Mouse (Mus musculus) limb, embryonic 14.5 days (tissue): ENCODE results near the gene Zfp655. TPM values are rescaled to one million over a fixed set of nuclear protein-coding genes. Genes with fewer than 3 reads are reported as not detected.
A peak's percentile ranks its signal among the peaks of the same experiment; 100 is the strongest.
"Not testable (repeated sequence)": the region's sequence is repeated elsewhere in the genome, so short reads cannot be mapped to it uniquely, and the experiment has no call there.

ENCODE experiments used
- ATAC-seq: fragments of 200-750 bp; cut with Nextera tagmentation; 2 replicates; pipeline ENCODE4 v1.8.0; 2017; ENCODE audit warnings: low read depth, moderate number of reproducible peaks, moderate TSS enrichment; ENCODE audit not compliant: low FRiP score
- DNase-seq: peaks from one replicate; pipeline ENCODE4 v3.0.0-alpha.2; 2015; ENCODE audit warnings: low spot score
- H3K27ac ChIP-seq: fragments of 300-500 bp; sonication (generic); replicated peaks from 2 replicates; pipeline ENCODE4 v1.5.1; 2014; ENCODE audit warnings: low read depth, mild to moderate bottlenecking, low read length, moderate library complexity, mixed read lengths
- H3K27me3 ChIP-seq: fragments of 300-500 bp; sonication (generic); 2 replicates; pipeline ENCODE4 v1.6.1; 2014; ENCODE audit warnings: low read length, mixed read lengths; ENCODE audit not compliant: control insufficient read depth, insufficient read depth
- H3K36me3 ChIP-seq: fragments of 300-500 bp; sonication (generic); 2 replicates; pipeline ENCODE4 v1.6.1; 2014; ENCODE audit warnings: mild to moderate bottlenecking, low read length, moderate library complexity, mixed read lengths; ENCODE audit not compliant: control insufficient read depth, insufficient read depth
- H3K4me1 ChIP-seq: fragments of 300-500 bp; sonication (generic); 2 replicates; pipeline ENCODE4 v1.6.1; 2014; ENCODE audit warnings: antibody characterized with exemption, low read length, mixed read lengths; ENCODE audit not compliant: control insufficient read depth, insufficient read depth
- H3K4me2 ChIP-seq: fragments of 300-500 bp; sonication (generic); replicated peaks from 2 replicates; pipeline ENCODE4 v1.6.1; 2014; ENCODE audit warnings: low read depth, mild to moderate bottlenecking, low read length, moderate library complexity; ENCODE audit not compliant: severe bottlenecking
- H3K4me3 ChIP-seq: fragments of 300-500 bp; sonication (generic); replicated peaks from 2 replicates; pipeline ENCODE4 v1.5.1; 2014; ENCODE audit warnings: low read length
- H3K9ac ChIP-seq: fragments of 300-500 bp; sonication (generic); 2 replicates; pipeline ENCODE4 v1.6.1; 2014; ENCODE audit warnings: mild to moderate bottlenecking, low read depth, low read length, moderate library complexity; ENCODE audit not compliant: severe bottlenecking
- H3K9me3 ChIP-seq: fragments of 300-500 bp; sonication (generic); 2 replicates; pipeline ENCODE4 v1.6.1; 2016; ENCODE audit warnings: low read length; ENCODE audit not compliant: control insufficient read depth
- POLR2A ChIP-seq: fragments of 200-500 bp; IDR thresholded peaks from 2 replicates; pipeline ENCODE4 v1.8.0; 2012; ENCODE audit warnings: inconsistent platforms, mild to moderate bottlenecking, moderate library complexity, borderline replicate concordance; ENCODE audit not compliant: insufficient read depth, insufficient read length; ENCODE audit errors: extremely low read depth
- WGBS: fragments of 180-500 bp; shearing (Covaris S2); extraction: QIAGEN DNeasy Blood & Tissue Kit; methylation state at CpG from one replicate; pipeline ENCODE4 v1.1.7; 2014; 5-methylcytosine and 5-hydroxymethylcytosine counted together
- polyA plus RNA-seq, 2 experiments: library from polyadenylated mRNA; depleted of rRNA in 1 of 2; stranded (reverse) in 1 of 2; unstranded in 1 of 2; fragments of >200 nt; fragmentation: Nextera tagmentation in 1 of 2; extraction: Ambion mirVana in 1 of 2; gene quantifications; 2 replicates each; pipeline versions ENCODE4 v1.2.1 to v1.2.3; 2012 to 2014

Zfp655 gene
- polyA plus RNA-seq, 2 experiments = 18.5 to 36.8 TPM

DNA sequence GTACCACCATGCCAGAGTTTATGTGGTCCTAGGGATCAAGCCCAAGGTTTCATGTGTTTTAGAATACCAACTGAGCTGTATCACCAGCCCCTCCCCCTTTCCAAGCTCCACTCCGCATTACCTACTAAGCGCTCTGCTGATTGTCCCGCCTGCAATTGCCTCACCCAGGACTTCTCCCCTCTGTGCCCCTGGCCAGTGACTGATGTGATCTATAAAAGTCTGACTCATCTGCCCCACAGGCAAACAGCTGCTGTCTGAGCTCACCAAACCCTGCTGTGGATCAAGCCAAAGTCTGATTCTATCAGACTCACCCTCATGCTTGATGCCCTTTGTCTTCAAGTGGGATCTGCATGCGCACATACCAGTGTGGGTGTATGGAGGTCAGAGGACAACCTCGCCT is 8.7 kb upstream of the Zfp655 start:
- H3K4me1 ChIP-seq = no peaks in the 10 kb centered on the region
- DNase-seq (no peak), ATAC-seq (no peak)
- H3K9ac ChIP-seq = no peak overlapping the region
- WGBS = 89% methylated on average over 5 of the region's 5 CpGs
- no peak overlapping the region for H3K4me3 ChIP-seq
- no peak overlapping the region for H3K27ac ChIP-seq
- H3K4me2 ChIP-seq = no peak overlapping the region
- H3K9me3 ChIP-seq = no peaks in the 10 kb centered on the region
- TF ChIP-seq POLR2A = no peak
- no peaks in the 10 kb centered on the region for H3K27me3 ChIP-seq
- peaks cover 39% of the 10 kb centered on the region for H3K36me3 ChIP-seq

GRCm38 (mm10) chr5:145223395-145223794 is 8.1 kb upstream of the Zfp655 start:
- ATAC-seq (0 out of 2 replicates have a peak, but pooled peaks have one; percentile 15), DNase-seq (no peak)
- no peak overlapping the region for H3K4me2 ChIP-seq
- no peak overlapping the region for H3K4me3 ChIP-seq
- no peak overlapping the region for H3K27ac ChIP-seq
- no peak overlapping the region for H3K9ac ChIP-seq
- H3K36me3 ChIP-seq = peaks cover 33% of the 10 kb centered on the region
- H3K27me3 ChIP-seq = no peaks in the 10 kb centered on the region
- TF ChIP-seq POLR2A = no peak
- H3K9me3 ChIP-seq = no peaks in the 10 kb centered on the region
- 86% methylated on average over 12 of the region's 12 CpGs for WGBS
- H3K4me1 ChIP-seq = no peaks in the 10 kb centered on the region

GRCm38 (mm10) chr5:145226453-145226852 is 5.1 kb upstream of the Zfp655 start:
- ATAC-seq (no peak), DNase-seq (no peak)
- Histone ChIP-seq H3K4me2 (no peak overlapping the region), H3K4me1 (peaks cover 3% of the 10 kb centered on the region), H3K27me3 (no peaks in the 10 kb centered on the region), H3K9me3 (no peaks in the 10 kb centered on the region), H3K9ac (no peak overlapping the region), H3K36me3 (peaks cover 5% of the 10 kb centered on the region; the same call in 1 of the 2 replicates), H3K4me3 (no peak overlapping the region), H3K27ac (no peak overlapping the region)
- no peak for TF ChIP-seq POLR2A
- WGBS = 64% methylated on average over 2 of the region's 2 CpGs

- not testable (repeated sequence) for H3K27me3 ChIP-seq, H3K4me2 ChIP-seq, H3K4me1 ChIP-seq, H3K27ac ChIP-seq, DNase-seq, H3K9me3 ChIP-seq, H3K9ac ChIP-seq, ATAC-seq, H3K4me3 ChIP-seq
- WGBS = 80% methylated on average over 6 of the region's 6 CpGs
- H3K36me3 ChIP-seq = peaks cover 10% of the 10 kb centered on the region
Observed at GRCm38 (mm10) chr5:145229283-145229682, 2.2 kb upstream of the Zfp655 start.

DNA sequence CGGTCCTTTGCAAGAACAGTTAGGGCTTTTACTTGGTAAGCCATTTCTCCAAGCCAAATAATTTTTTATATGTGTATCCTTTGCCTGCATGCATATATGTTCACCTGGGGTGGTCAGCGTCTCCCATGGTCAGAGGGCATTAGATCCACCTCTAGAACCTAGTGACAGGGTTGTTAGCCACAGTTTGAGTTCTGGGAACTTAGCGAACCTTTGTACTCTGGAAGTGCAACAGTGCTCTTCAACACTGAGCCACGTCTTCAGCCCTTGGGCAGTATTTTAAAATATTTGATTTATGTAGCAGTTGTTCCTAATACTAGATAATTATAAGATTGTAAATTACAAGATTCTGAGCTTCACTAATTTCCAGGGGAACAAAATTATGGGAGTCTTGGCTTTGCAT is 874 bp upstream of the Zfp655 start:
- no peak for TF ChIP-seq POLR2A
- 77% methylated on average over 4 of the region's 4 CpGs for WGBS
- Histone ChIP-seq H3K4me2 (peak overlapping the region; percentile 77; the same call in 1 of the 2 replicates), H3K27me3 (no peaks in the 10 kb centered on the region), H3K4me1 (peaks cover 10% of the 10 kb centered on the region), H3K4me3 (peak overlapping the region; percentile 90), H3K36me3 (peaks cover 24% of the 10 kb centered on the region), H3K9me3 (no peaks in the 10 kb centered on the region), H3K27ac (no peak overlapping the region), H3K9ac (peak overlapping the region; percentile 94; the same call in 1 of the 2 replicates)
- no peak for DNase-seq
- ATAC-seq = no peak

DNA sequence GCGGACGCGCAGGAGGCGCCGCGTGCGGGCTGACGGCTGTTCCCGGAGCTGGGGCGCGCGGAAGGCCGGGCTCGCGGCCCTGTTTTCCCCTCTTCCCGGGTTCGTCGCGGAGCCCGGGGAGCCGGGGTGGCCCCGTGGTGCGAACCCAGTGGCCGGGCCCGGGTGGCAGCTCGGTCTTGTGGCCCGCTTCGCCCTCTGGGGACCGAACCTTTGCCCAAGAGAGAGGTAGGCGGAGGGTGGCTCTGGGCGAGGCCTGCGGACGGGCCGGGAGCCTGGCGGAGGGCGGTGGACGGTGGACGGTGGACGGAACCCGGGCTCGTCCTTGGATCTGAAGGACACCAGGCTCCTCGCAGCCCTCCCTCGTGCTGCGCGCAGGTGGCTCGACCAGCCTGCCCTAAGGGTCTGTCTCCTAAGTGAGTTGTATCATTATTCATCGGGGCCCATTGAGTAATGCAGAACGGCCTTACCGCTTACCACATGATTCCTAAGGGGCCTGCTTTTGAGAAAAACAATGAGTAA is 437 bp downstream of the Zfp655 start:
- no peak for TF ChIP-seq POLR2A
- Histone ChIP-seq H3K4me1 (peaks cover 10% of the 10 kb centered on the region), H3K36me3 (peaks cover 36% of the 10 kb centered on the region), H3K27ac (peak overlapping the region; percentile 84), H3K4me3 (peak overlapping the region; percentile 90), H3K9ac (peak overlapping the region; percentile 94), H3K4me2 (peak overlapping the region; percentile 56), H3K27me3 (no peaks in the 10 kb centered on the region), H3K9me3 (no peaks in the 10 kb centered on the region)
- WGBS = 1% methylated on average over 23 of the region's 49 CpGs
- peak; percentile 28 for ATAC-seq
- DNase-seq = no peak
